Mouse (Mus musculus): ENCODE results near the gene Tasp1. TPM values are rescaled to one million over a fixed set of nuclear protein-coding genes. Genes with fewer than 3 reads are reported as not detected.
A peak's percentile ranks its signal among the peaks of the same experiment; 100 is the strongest.
"Not testable (repeated sequence)": the region's sequence is repeated elsewhere in the genome, so short reads cannot be mapped to it uniquely, and the experiment has no call there.

The Tasp1 gene
- 21.0 and 23.5 TPM in 2 replicates for total RNA-seq (2014; fragmentation: Nextera tagmentation)
- total RNA-seq (2017), result 23.3 and 31.4 TPM in 2 replicates

GRCm38 (mm10) chr2:140066353-140067314 lies at the start of gene Tasp1:
TSS of gene Tasp1 (minus strand) at chr2:140066805.
- peak; percentile 97 for ATAC-seq (replicated peaks; ENCODE audit: poor library complexity, severe bottlenecking)

DNA sequence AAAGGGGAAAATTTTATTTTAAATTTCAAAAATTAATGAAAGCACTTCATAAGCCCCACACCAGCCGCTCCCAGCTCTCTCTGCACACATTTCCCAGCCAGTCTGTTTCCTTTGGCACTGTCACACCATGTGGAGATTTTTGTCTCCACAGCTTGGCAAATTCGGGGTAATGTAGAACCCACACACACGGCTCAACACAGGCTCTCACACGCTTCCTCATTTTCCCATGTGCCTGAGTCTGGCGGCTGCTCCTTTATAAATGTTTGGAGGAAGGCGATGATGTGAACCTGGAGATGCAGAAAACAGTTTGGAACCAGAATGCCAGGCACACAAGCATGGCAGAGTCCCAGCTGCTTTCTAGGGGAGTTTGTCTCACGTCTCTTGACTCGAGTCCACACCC lies 47.2 kb upstream of the Tasp1 start:
- ATAC-seq (replicated peaks; ENCODE audit: poor library complexity, severe bottlenecking), result no peak

DNA sequence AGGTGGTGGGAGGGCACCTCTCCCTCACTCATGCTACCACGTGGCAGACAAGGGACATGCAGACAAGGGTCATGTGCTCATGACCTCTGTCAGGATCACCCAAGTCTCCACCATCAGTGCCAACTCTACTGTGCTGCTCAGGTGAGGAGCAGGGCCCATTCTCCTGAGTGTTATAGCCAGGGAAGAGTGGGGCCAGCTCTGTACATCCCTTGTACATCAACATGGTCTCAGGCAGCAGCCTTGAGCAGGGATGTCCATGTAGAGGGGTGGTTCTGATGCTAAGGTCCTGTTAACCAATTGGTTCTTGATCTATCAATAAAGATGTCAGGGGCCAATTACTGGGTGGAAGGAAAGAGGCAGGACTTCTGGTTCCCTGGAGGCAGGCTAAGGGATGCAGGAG lies 42.3 kb upstream of the Tasp1 start:
- no peak for ATAC-seq (replicated peaks; ENCODE audit: poor library complexity, severe bottlenecking)

DNA sequence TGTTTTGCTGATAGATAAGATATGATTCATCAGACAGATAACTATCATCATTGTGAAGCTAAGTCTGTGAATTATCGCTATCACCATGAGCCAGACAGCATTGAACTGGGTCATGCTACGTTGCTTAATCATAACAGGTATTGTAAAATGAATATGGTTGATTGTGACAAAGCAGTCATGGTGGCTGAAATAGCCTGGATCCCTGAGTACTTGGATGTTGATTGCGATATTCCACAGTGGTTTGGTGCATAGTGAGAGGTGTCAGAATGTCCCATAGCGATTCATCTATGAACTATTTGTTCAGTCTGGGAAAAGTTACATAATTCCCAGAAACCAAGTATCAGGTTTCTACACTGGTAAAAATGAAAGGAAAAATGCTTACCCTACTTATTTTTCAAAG lies 41.0 kb upstream of the Tasp1 start:
- no peak for ATAC-seq (replicated peaks; ENCODE audit: poor library complexity, severe bottlenecking)

DNA sequence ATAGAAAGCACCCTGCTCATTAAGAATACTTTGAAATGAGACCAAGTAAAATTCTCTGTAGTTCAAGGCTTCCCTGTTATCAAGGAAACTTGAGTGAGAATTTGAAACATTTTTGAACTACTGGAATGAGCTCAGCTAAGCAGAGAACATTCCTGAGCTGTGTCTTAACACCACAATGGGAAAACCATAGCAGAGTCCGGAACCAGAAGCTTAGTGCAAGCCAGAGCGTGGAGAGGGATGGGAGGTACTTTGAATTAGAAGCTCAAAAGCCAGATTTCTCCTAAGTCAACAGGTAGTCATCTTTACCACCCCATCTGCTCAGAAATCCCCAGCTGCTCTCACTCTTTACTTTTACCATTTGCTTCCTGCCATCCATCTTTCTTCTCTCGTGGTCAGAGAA lies 38.3 kb upstream of the Tasp1 start:
- no peak for ATAC-seq (replicated peaks; ENCODE audit: poor library complexity, severe bottlenecking)

DNA sequence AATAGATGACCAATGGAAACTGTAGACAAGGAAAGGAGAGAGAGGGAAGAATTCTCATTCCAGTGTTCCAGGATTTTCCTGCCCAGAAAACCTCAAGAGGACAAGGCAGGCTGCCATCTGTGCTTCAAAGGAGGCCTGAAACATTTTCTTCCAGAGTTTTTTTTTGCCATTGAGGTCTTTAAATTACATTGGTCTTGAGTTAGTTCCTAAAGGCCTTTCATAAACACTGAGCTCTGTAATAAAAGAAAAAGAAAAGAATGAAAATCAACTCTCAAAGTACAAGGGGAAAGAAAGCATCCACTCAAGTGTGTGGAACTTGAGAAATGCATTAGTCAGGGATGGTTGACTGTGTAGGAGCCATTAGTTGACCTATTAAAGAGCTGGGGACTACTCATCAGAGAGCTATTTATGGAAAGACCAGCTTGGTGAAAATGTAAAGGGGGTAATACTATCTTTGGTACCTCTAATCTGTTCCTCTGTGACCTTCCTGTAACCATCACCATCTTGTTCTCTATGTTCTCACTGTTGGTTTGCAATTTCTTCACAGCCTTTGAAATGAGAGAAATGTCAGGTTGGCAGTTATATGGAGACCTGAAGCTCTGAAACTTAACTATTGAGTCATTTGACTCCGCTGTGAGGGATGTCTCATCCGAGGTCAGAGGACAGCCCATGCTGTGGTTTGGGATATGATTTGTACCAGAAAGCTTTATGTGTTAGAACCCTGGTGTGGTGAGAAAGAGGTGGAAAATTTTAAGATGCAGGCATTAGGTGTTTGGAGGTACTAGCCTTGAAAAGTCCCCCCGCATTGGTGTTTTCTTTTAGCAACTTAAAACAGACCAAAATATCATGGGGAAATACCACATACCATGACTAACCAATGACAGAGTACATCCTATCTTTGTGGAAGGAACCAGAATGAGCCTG lies 34.2 kb upstream of the Tasp1 start:
- no peak for ATAC-seq (replicated peaks; ENCODE audit: poor library complexity, severe bottlenecking)

DNA sequence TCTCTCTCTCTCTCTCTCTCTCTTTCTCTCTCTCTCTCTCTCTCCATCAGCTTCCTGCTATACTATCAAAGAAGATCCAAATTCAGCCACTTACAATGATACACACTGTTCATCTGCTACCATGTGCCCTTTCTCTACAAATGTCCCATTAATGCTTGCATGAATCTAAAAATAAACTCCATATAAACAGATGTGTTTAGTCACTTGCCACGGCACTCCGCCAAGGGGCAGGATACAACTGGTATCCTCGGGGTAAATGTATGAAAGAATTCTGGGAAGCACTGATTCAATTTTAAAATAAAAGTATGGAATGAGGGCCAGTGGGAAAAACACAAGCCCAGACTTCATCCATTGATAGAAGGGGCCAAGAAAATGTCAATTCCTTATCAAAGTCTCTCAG lies 33.4 kb upstream of the Tasp1 start:
- ATAC-seq (replicated peaks; ENCODE audit: poor library complexity, severe bottlenecking), result no peak

DNA sequence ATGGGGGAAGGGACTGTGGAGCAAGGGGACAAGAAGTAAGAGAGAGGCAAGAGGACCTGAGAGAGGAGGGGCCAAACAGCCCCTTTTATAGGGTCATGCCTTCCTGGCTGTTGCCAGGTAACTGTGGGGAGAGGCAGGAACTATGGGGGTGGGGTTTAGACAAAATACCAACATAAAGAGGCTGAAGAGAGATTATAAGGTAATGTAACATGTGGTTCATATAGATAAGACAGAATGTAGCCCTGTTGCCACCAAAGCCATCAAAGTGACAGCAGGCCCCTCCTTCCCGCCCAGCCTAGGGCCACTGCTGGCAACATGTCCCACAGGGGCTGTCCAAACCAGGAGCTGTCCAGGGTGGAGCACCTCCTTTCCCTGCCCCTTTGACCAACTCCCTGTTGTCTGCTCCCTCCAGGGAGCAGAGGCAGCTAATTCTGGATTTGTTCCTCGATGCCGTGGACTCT lies 30.6 kb upstream of the Tasp1 start:
- no peak for ATAC-seq (replicated peaks; ENCODE audit: poor library complexity, severe bottlenecking)

GRCm38 (mm10) chr2:140096034-140096433 lies 29.4 kb upstream of the Tasp1 start:
- no peak for ATAC-seq (replicated peaks; ENCODE audit: poor library complexity, severe bottlenecking)

DNA sequence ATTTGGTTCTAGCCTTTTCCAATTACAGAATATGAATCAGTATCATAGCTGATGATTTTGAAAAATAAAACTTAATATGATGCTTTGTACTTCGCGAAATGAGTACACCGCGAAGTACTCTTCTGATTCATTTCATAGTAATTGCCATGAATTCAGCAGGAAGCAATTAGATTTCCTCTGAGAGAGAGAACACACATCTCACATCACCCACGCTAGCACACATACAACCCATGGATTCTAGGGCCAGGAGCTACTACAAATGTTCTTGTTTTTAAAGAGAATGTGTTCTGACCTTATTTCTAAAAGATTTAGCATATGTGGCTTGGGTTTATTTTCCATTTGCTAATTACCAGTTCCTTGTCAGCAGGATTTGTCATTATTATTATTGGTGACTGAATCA lies 26.8 kb upstream of the Tasp1 start:
- no peak for ATAC-seq (replicated peaks; ENCODE audit: poor library complexity, severe bottlenecking)

DNA sequence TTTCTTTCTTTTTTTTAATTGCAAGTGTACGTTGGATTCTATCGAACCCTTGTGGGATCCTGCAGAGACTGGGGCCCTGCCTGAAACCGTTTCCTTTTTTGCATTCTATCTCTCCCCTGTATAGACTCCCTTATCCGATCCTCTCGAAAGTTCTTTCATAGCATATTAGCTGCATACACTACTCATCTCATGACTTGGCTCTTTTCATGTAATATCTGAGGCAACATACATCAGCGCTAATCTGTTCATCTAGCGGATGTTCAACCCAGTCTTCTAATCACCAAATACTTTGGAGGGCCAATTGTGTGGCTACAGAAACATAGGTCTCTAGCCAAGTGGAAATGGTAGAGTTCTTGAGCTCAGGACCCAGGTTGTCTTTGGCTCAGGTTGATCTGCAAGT lies 17.6 kb upstream of the Tasp1 start:
- ATAC-seq (replicated peaks; ENCODE audit: poor library complexity, severe bottlenecking), result no peak

DNA sequence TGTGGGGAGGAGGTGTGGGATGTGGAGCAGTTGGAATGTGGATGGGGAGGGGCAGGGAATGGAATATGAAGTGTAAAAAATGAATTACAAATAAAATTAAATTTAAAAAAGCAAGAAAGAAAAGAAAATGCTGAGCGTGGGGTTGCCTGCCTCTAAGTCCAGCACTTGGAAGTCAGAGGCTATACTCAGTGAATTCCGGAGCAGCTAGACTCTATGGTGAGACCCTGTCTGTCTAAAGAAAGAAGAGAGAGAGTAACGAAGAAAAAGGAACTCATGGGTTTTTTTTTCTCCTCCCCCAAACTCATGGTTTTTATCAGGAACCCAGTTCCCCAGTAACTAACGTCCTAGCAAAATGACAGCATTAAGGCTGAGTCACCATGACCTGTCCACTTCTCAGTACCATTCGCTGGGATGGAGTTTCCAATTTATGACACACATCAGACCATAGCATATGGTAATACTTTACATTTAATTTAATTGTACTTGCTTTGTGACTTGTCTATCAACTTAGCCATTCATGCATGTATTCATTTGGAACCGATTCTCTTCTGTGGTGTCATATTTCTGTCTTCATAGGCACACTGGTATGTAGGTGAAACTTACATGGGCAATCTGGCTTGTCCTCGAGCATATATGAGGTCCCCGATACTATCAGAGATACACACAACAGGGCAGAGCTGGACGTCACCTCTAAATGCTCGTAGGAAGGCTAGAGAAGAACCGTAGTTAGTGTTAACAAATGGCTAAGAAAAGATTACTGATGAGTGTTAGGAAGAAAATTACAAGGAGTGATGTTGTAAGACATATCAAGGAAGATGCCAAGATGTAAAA lies 14.4 kb upstream of the Tasp1 start:
- ATAC-seq (replicated peaks; ENCODE audit: poor library complexity, severe bottlenecking), result no peak

DNA sequence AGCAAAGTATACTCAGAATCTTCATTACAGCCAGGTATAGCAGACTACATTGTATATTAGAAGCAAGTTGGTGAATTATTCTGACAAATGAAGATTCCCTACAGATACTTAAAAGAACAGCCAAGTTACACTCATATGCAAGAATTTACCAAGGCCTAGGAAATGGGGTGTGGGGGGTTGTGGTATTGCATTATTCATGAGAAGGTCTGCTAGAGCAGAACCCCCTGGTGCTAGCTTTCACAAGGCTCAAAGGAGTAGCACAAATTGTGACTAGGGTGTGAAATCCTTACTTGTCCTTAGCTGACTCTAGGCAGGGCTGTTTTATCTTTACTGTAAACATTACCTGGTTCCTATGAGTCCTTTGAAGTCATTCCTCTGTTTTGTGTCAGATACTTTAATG lies 12.7 kb upstream of the Tasp1 start:
- ATAC-seq (replicated peaks; ENCODE audit: poor library complexity, severe bottlenecking), result not testable (repeated sequence)

- ATAC-seq (replicated peaks; ENCODE audit: poor library complexity, severe bottlenecking), result no peak
These were observed 12.1 kb upstream of the Tasp1 start for GRCm38 (mm10) chr2:140078600-140079280.

GRCm38 (mm10) chr2:140077476-140077875 lies 10.9 kb upstream of the Tasp1 start:
- ATAC-seq (replicated peaks; ENCODE audit: poor library complexity, severe bottlenecking), result no peak

DNA sequence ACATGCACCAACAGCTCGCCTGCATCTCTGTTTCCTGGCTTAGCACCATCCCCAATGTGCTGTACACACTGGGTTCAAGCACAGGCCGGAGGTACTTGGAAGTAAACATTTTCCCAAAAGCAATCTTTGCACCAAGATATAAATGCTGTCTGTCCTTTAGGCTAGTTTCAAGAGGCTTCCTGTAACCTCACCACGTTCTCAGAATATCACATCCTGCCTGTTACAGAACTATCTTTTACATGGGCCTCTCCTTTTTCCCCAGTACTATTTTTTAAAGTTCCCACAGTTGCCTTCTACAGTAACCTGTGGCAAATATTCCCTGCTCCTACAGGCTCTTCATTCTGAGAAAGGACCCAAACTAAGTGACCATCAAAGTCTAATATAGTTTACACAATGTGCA lies 8.5 kb upstream of the Tasp1 start:
- no peak for ATAC-seq (replicated peaks; ENCODE audit: poor library complexity, severe bottlenecking)

- no peak for ATAC-seq (replicated peaks; ENCODE audit: poor library complexity, severe bottlenecking)
These were observed 911 bp upstream of the Tasp1 start for GRCm38 (mm10) chr2:140067516-140067915.

- peak; percentile 41; the same call in 1 of the 2 replicates for ATAC-seq (replicated peaks; ENCODE audit: poor library complexity, severe bottlenecking)
These were observed 929 bp downstream of the Tasp1 start for GRCm38 (mm10) chr2:140065676-140066075.

DNA sequence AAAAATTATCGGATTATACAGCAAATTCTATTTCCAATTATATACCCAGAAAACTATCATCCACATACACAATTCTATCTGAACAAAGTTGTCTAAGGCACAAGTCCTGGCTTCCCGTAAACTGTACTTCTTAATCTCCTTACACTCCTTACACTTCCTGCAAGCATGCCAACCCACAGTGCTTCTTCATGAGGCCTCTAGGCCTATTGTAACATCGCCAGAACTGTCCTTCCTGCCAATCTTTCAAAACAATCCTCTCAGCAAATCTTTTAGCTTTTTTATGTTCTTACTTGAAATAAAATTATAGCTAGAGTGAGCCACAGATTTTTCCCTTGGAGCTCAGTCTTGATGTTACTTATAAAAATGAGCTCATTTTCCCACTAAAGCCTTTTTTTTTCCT lies 5.1 kb downstream of the Tasp1 start:
- ATAC-seq (replicated peaks; ENCODE audit: poor library complexity, severe bottlenecking), result no peak

All from granulocyte monocyte progenitor cell, adult 5-6 weeks (primary cell).